Mouse (Mus musculus): ENCODE data around the gene Ppt1. TPM values are rescaled to one million over a fixed set of nuclear protein-coding genes. Genes with fewer than 3 reads are reported as not detected.

Gene Ppt1
- polyA plus RNA-seq, 1 experiment from 2014 or later, result 46.8 TPM

GRCm38 (mm10) chr4:122886579-122887254 lies 50.7 kb downstream of the Ppt1 start:
- ATAC-seq (ENCODE audit: low FRiP score, low TSS enrichment) (no peak; the same call in 1 of the 2 replicates), DNase-seq (ENCODE audit: low spot score) (no peak)
- H3K36me3 ChIP-seq (ENCODE audit: control insufficient read depth, insufficient read depth, low read length), result no peaks in the 10 kb centered on the region
- H3K4me1 ChIP-seq (replicated peaks; ENCODE audit: control insufficient read depth, insufficient read depth), result peaks cover 13% of the 10 kb centered on the region
- H3K9me3 ChIP-seq (ENCODE audit: control insufficient read depth, low read length), result no peaks in the 10 kb centered on the region
- no peaks in the 10 kb centered on the region for H3K27me3 ChIP-seq (ENCODE audit: control insufficient read depth, insufficient read depth, low read length)
- peak overlapping the region; percentile 73 for H3K4me3 ChIP-seq (ENCODE audit: low read depth, low read length)
- WGBS, result 3% methylated on average over 19 of the region's 19 CpGs
- TF ChIP-seq CTCF (IDR thresholded peaks at IDR 0.05; ENCODE audit: low read depth), result no peak
- peak; percentile 20 for TF ChIP-seq EP300 (optimal IDR thresholded peaks at IDR 0.05)
- peak overlapping the region; percentile 72 for H3K4me2 ChIP-seq (replicated peaks; ENCODE audit: low read depth)
- peak overlapping the region; percentile 100 for H3K27ac ChIP-seq (replicated peaks)
- peak overlapping the region; percentile 84 for H3K9ac ChIP-seq (ENCODE audit: low read length)

GRCm38 (mm10) chr4:122887336-122887735 lies 51.3 kb downstream of the Ppt1 start:
- Histone ChIP-seq H3K4me1 (replicated peaks; ENCODE audit: control insufficient read depth, insufficient read depth) (peaks cover 9% of the 10 kb centered on the region), H3K4me2 (replicated peaks; ENCODE audit: low read depth) (peak overlapping the region; percentile 72; the same call in 1 of the 2 replicates), H3K27me3 (ENCODE audit: control insufficient read depth, insufficient read depth, low read length) (no peaks in the 10 kb centered on the region), H3K27ac (replicated peaks) (peak overlapping the region; percentile 100), H3K4me3 (ENCODE audit: low read depth, low read length) (no peak overlapping the region), H3K9ac (ENCODE audit: low read length) (no peak overlapping the region), H3K36me3 (ENCODE audit: control insufficient read depth, insufficient read depth, low read length) (no peaks in the 10 kb centered on the region), H3K9me3 (ENCODE audit: control insufficient read depth, low read length) (0 out of 2 replicates have a peak, but pooled peaks cover under 1% of the 10 kb centered on the region)
- DNase-seq (ENCODE audit: low spot score), result no peak
- ATAC-seq (ENCODE audit: low FRiP score, low TSS enrichment), result no peak
- no peak for TF ChIP-seq CTCF (IDR thresholded peaks at IDR 0.05; ENCODE audit: low read depth)
- TF ChIP-seq EP300 (optimal IDR thresholded peaks at IDR 0.05), result no peak
- 62% methylated on average over 2 of the region's 2 CpGs for WGBS

GRCm38 (mm10) chr4:122890881-122891481 lies 54.9 kb downstream of the Ppt1 start:
- no peaks in the 10 kb centered on the region for H3K36me3 ChIP-seq (ENCODE audit: control insufficient read depth, insufficient read depth, low read length)
- H3K27me3 ChIP-seq (ENCODE audit: control insufficient read depth, insufficient read depth, low read length), result no peaks in the 10 kb centered on the region
- WGBS, result 12% methylated on average over 3 of the region's 3 CpGs
- H3K4me1 ChIP-seq (replicated peaks; ENCODE audit: control insufficient read depth, insufficient read depth), result no peaks in the 10 kb centered on the region
- DNase-seq (ENCODE audit: low spot score), result no peak
- no peak overlapping the region for H3K9ac ChIP-seq (ENCODE audit: low read length)
- H3K4me2 ChIP-seq (replicated peaks; ENCODE audit: low read depth), result no peak overlapping the region
- 0 out of 2 replicates have a peak overlapping the region, but pooled peaks have one; percentile 40 for H3K27ac ChIP-seq (replicated peaks)
- 0 out of 2 replicates have a peak, but pooled peaks cover 2% of the 10 kb centered on the region for H3K9me3 ChIP-seq (ENCODE audit: control insufficient read depth, low read length)
- no peak overlapping the region for H3K4me3 ChIP-seq (ENCODE audit: low read depth, low read length)
- ATAC-seq (ENCODE audit: low FRiP score, low TSS enrichment), result no peak
- TF ChIP-seq EP300 (optimal IDR thresholded peaks at IDR 0.05) (no peak), CTCF (IDR thresholded peaks at IDR 0.05; ENCODE audit: low read depth) (no peak)

- Histone ChIP-seq H3K9ac (ENCODE audit: low read length) (no peak overlapping the region), H3K27ac (replicated peaks) (no peak overlapping the region), H3K27me3 (ENCODE audit: control insufficient read depth, insufficient read depth, low read length) (no peaks in the 10 kb centered on the region), H3K4me1 (replicated peaks; ENCODE audit: control insufficient read depth, insufficient read depth) (no peaks in the 10 kb centered on the region), H3K4me2 (replicated peaks; ENCODE audit: low read depth) (no peak overlapping the region), H3K36me3 (ENCODE audit: control insufficient read depth, insufficient read depth, low read length) (no peaks in the 10 kb centered on the region), H3K9me3 (ENCODE audit: control insufficient read depth, low read length) (0 out of 2 replicates have a peak, but pooled peaks cover 2% of the 10 kb centered on the region), H3K4me3 (ENCODE audit: low read depth, low read length) (no peak overlapping the region)
- DNase-seq (ENCODE audit: low spot score) (no peak), ATAC-seq (ENCODE audit: low FRiP score, low TSS enrichment) (no peak)
- TF ChIP-seq EP300 (optimal IDR thresholded peaks at IDR 0.05), result no peak
- no peak for TF ChIP-seq CTCF (IDR thresholded peaks at IDR 0.05; ENCODE audit: low read depth)
- 33% methylated on average over 1 of the region's 1 CpGs for WGBS
These were observed 55.6 kb downstream of the Ppt1 start for GRCm38 (mm10) chr4:122891597-122891996.

- no peak overlapping the region for H3K27ac ChIP-seq (replicated peaks)
- 75% methylated on average over 5 of the region's 5 CpGs for WGBS
- TF ChIP-seq CTCF (IDR thresholded peaks at IDR 0.05; ENCODE audit: low read depth), result no peak
- no peak for TF ChIP-seq EP300 (optimal IDR thresholded peaks at IDR 0.05)
- H3K4me1 ChIP-seq (replicated peaks; ENCODE audit: control insufficient read depth, insufficient read depth), result no peaks in the 10 kb centered on the region
- H3K27me3 ChIP-seq (ENCODE audit: control insufficient read depth, insufficient read depth, low read length), result no peaks in the 10 kb centered on the region
- no peak overlapping the region for H3K4me3 ChIP-seq (ENCODE audit: low read depth, low read length)
- no peak for DNase-seq (ENCODE audit: low spot score)
- H3K9me3 ChIP-seq (ENCODE audit: control insufficient read depth, low read length), result 0 out of 2 replicates have a peak, but pooled peaks cover 2% of the 10 kb centered on the region
- no peaks in the 10 kb centered on the region for H3K36me3 ChIP-seq (ENCODE audit: control insufficient read depth, insufficient read depth, low read length)
- H3K9ac ChIP-seq (ENCODE audit: low read length), result no peak overlapping the region
- no peak overlapping the region for H3K4me2 ChIP-seq (replicated peaks; ENCODE audit: low read depth)
- no peak for ATAC-seq (ENCODE audit: low FRiP score, low TSS enrichment)
These were observed 56.1 kb downstream of the Ppt1 start for GRCm38 (mm10) chr4:122892157-122892556.

- ATAC-seq (ENCODE audit: low FRiP score, low TSS enrichment) (no peak), DNase-seq (ENCODE audit: low spot score) (no peak)
- H3K9ac ChIP-seq (ENCODE audit: low read length), result no peak overlapping the region
- TF ChIP-seq CTCF (IDR thresholded peaks at IDR 0.05; ENCODE audit: low read depth) (no peak), EP300 (optimal IDR thresholded peaks at IDR 0.05) (no peak)
- H3K9me3 ChIP-seq (ENCODE audit: control insufficient read depth, low read length), result no peaks in the 10 kb centered on the region
- no peak overlapping the region for H3K4me2 ChIP-seq (replicated peaks; ENCODE audit: low read depth)
- H3K27ac ChIP-seq (replicated peaks), result no peak overlapping the region
- 79% methylated on average over 4 of the region's 4 CpGs for WGBS
- no peaks in the 10 kb centered on the region for H3K4me1 ChIP-seq (replicated peaks; ENCODE audit: control insufficient read depth, insufficient read depth)
- H3K4me3 ChIP-seq (ENCODE audit: low read depth, low read length), result no peak overlapping the region
- no peaks in the 10 kb centered on the region for H3K36me3 ChIP-seq (ENCODE audit: control insufficient read depth, insufficient read depth, low read length)
- H3K27me3 ChIP-seq (ENCODE audit: control insufficient read depth, insufficient read depth, low read length), result no peaks in the 10 kb centered on the region
These were observed 61.7 kb downstream of the Ppt1 start for GRCm38 (mm10) chr4:122897750-122898149.
